Mouse (Mus musculus): ENCODE results near the gene Nubp1.

Nubp1 gene

GRCm38 (mm10) chr16:10411764-10412746 is at the start of gene Nubp1:
TSS of gene Nubp1 (plus strand) at chr16:10411948.
- peak; percentile 93 for DNase-seq

DNA sequence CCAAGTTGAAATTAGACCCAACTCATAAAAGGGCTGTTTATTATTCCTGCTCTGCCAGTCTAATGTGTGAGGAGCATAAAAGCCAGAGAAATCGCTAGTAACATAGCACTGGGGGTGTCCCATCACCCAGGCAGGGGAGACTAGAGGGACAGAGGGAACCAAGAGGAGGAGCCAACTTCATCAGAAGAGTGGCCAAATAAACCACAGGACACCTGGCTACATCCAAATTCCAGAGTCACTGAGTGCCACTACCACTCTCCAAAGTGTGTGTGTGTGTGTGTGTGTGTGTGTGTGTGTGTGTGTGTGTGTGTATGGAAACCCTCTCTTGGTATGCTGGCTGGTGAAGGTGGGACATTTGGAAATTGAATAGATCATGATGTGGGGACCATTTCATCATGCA is 48.7 kb upstream of the Nubp1 start:
- no peak for DNase-seq

GRCm38 (mm10) chr16:10365796-10366195 is 46.0 kb upstream of the Nubp1 start:
- no peak for DNase-seq

DNA sequence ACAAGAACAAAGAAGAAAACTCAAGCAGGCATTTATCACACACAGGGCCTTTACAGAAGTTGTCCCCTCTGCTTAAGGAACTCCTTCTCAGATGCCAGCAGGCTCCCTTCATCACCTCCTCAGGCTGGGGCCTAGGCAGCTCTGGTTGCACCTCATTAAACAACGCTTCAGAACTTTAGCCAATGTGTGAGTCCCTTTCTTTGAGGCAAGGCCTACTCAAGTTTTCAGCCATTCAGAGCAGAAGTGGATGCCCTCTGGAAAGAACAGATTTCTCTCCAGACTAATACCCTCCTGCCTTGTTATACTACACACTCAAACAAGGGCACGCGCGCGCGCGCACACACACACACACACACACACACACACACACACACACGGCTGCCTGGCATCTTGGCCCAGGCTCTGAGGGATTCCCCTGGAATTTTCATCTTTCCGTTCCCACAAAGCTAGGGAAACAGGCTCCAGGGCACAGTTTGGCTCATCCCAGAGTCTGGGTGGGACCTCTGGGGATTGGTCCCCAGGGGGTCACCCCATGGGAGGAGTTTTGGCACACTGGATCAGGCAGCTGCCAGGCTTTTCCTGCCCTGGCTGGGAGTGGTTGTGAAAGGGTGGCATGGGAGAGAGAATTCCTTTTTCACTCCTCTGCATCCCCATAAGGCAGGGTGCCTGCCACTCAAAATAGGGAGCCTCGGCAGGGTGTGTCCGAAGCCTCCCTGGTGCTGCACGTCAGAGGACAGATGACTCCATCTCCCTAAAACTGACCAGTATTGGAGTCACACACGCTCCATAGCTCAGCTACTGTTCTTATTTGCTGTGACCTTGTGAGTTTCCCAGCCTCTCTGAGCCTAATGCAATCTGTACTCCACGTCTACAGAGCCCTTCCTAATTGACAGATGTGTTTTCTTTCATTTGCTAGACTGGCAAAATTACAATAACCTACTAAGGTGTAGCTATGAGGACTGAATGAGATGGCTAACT is 45.2 kb upstream of the Nubp1 start:
- DNase-seq, result peak; percentile 31

DNA sequence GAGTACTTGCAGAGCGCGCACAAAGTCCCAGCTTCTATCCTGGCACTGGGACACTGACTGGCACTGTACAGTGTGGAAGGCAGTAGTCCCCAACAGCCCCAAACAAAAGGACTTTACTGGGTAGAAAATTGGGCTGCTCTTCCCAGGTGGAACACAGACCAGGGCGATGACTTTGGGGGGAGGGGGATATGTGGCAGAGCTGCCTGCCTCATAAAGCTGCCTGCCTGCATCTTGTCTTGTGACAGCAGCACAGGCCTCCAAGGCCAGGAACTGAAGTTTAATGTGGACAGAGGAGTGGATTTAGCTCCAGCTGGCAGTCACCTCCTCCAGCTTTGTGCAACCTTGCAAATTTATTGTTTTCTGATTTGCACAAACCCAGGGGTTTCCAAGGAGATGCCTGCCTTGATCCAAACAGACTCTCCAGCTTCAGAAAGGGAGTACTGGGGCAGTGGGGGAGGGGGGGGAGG is 42.2 kb upstream of the Nubp1 start:
- DNase-seq, result peak; percentile 43

DNA sequence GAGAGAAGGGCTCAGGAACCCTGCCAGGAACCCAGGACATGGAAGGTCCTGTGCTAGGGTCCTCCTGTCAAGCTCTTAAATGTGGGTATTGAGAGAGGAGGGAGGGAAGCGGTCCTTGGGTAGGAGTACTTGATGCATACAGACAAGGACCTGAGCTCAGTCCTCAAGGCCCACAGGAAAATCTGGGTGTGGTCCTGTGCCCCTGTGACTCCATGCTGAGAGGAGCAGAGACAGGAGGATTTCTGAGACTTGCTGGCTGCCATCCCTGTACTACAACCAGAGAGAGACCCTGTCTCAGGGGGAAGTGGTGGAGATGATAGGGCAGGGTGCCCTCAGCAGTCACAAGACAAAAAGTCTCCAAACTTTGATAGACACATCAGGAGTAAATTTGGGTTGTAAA is 41.8 kb upstream of the Nubp1 start:
- DNase-seq, result no peak

DNA sequence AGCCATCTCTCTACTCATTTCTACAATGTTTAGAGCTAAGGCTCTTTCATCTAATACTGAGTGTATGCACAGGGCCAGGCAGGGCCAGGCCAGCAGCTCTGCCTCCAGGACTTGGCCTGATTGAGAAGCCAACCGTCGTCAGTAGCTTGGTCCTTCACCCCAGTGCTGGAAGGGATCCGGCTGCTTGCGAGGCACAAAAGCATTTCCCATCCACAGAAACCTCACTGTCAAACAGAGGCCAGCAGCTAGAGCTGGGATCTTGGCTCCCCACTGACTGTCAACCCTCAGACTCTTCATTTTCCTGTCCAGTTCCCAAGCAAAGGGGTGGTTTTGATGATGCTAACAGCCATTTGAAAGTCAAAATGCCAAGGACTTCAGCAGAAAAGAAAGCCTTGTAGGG is 39.4 kb upstream of the Nubp1 start:
- DNase-seq, result no peak

DNA sequence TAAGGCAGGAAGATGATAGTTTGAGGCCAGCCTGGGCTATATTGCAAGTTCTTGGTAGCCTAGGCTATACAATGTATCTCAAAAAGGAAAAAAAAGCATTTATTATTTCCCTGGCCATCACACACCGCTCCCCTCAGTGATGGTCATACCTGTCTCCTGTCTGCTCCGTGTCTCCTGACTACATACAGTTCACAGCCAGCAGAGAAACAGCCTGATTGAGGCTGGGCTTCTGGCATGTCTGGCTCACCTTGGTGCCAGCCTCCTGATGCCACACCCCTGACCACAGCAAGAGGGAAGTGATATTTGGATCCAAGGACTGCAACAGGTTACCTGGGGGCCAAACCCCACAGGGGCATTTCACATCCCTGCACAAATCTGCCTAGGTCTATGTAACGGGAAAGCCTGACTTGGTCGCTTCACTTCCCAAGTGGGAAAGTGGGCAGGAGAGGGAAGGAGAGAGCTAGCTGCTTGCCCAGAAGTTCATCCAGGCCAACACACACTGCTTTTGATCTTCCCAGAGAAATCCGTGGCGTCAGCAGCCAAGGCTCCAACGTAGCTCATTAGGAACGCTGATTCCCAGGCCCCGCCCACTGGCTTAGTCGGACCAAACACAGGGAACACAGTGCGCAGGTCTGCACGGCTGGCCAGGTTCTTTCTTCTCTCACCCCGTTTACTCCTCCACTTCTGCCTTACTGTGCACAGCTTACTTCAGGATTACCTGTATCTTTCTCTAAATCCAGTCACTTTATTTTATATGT is 37.3 kb upstream of the Nubp1 start:
- DNase-seq, result peak; percentile 37

DNA sequence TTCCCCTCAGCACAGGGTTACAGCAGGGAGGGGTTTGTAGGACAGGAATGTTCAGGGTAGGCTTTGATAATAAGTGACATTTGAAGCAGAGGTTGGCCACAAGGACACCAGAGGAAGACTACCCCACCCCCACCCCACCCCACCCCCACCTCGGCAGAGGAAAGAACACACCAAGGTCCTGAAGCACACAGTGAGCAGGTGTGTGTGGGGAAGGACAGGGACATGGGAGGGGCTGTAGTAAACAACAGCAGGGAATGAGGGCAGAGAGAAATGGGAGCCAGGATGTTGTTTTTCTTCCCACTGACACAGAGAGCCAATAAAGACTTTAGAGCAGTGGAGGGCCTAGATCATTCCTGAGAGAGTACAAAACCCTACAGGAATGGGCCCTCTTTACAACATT is 34.5 kb upstream of the Nubp1 start:
- no peak for DNase-seq

DNA sequence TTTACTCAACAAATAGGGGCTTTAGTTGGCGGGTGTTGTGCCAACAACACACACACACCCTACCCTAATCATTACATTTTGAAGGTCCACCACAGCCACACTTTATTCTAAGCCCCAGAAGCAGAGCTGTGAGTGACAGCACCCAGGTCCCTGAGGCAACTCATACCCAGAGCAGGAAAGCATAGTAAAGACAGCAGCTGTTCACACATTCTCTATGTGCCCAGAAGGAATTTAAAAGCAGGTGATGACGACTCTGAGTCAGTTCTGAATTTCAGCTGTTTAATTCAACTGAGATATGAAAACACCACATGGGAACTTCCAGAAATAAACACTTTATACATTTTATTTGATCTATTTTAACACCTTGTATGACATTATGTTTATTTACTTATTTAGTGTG is 32.2 kb upstream of the Nubp1 start:
- DNase-seq, result peak; percentile 35

GRCm38 (mm10) chr16:10384060-10384497 is 27.7 kb upstream of the Nubp1 start:
- no peak for DNase-seq

DNA sequence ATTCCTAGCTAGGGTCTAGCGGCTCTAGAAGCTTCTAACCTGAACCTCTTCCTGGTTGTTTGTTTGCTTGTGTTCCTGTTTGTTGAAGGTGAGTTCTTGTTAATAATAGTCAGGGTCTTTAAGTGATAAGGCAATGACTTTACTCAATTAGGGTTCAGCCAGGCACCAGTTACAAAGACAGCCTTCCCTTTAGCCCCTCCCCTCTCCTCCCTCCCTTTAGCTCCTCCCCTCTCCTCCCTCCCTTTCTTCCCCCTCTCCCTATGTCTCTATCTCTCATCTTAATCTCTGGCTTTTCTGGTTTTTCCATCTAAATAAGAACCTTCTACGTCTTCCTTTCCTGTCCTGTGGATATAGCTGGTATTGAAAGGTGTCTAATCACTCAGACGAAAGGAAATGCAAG is 27.2 kb upstream of the Nubp1 start:
- DNase-seq, result no peak

DNA sequence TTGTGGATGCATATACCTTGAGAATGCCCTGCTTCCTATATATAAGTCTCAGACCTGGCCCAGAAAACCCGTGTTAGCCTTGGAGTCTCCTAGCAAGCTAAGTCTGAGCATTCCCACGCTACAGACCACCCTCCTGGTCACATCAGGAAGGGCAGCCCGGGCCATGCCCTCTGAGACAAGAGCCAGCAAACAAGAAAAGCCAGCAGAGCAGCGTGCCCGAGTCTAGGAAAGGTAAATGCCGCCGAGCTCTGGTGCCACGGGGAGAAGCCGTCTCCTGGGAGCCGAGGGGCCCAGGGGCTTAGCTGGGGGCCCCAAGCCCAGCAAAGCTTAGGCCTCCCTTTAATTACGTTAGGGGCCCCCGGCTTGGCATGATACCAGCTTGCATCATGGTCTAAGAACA is 26.5 kb upstream of the Nubp1 start:
- DNase-seq, result no peak

GRCm38 (mm10) chr16:10388634-10389365 is 22.9 kb upstream of the Nubp1 start:
- no peak for DNase-seq

DNA sequence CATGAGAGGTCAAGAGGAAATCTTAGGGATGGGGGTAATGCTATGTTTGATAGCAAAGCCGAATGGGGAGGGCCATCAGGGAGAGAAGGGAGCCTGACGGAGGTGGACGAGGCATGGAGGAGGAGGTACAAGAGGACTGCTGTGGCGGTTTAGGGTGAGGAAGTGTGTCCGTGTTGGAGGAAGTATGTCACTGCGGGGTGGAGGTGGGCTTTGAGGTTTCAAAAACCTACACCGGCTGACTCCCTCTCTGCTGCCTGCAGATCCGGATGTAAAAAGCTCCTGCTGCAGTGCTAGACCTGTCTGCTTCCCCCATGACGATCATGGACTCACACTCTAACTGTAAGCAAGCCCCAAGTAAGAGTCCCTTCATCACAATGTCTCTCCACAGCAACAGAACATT is 19.2 kb upstream of the Nubp1 start:
- DNase-seq, result no peak

GRCm38 (mm10) chr16:10394699-10395540 is 16.8 kb upstream of the Nubp1 start, which contains the start of gene Tekt5:
TSS of gene Tekt5 (minus strand) at chr16:10395490.
- DNase-seq, result no peak

GRCm38 (mm10) chr16:10398755-10399154 is 13.0 kb upstream of the Nubp1 start:
- no peak for DNase-seq

GRCm38 (mm10) chr16:10399160-10399559 is 12.6 kb upstream of the Nubp1 start:
- peak; percentile 66 for DNase-seq

GRCm38 (mm10) chr16:10415976-10416375 is 4.2 kb downstream of the Nubp1 start:
- DNase-seq, result peak; percentile 70

- no peak for DNase-seq
Observed at GRCm38 (mm10) chr16:10416866-10417265, 5.1 kb downstream of the Nubp1 start.
